Mouse (Mus musculus): ENCODE measurements around the gene Fer1l4.

DNA sequence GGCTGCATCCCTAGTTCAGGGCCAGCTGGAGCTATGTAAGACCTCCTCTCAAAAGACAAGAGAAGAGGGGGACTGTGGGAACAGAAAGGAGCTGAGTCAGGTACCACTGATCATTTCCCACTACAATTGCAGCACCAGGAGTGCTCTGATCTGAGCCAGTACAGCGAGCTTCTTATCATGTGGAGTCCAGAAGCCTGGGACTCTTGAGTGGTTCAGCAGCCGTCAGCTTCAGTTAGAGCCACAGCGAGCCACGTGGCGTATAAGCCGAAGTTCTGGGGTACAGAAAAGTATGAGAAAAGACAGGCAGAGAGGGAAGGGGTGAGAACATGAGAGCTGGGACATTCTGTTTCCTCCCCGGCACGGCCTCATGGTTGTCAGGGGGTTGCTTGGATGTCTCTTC is 31.5 kb downstream of the Fer1l4 start:
- TF ChIP-seq CTCF (IDR thresholded peaks at IDR 0.05; ENCODE audit: borderline replicate concordance, insufficient read depth, low read length): no peak
- no peak for TF ChIP-seq POLR2A (IDR thresholded peaks at IDR 0.05; ENCODE audit: low read depth, low read length)
